Mouse (Mus musculus): ENCODE measurements around the gene Lamb3.

DNA sequence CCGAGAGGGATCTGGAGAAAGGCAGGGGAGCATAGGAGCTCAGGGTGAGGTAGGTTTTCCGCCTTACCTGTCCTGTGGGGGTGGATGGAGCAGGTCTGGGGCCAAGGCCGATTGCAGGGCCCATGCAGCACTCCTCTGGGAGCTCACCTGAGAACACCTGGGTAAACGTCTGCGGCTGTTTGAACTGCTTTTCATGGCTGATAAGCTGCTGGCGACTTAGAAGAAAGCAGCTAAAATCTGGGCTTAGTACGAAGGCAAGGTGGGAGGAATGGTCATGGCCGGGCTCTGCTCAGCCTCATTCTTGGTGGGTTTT lies 94.5 kb downstream of the Lamb3 start:
- TF ChIP-seq CTCF (IDR thresholded peaks at IDR 0.05; ENCODE audit: extremely low read depth, insufficient read depth, insufficient read length, insufficient replicate concordance) (no peak), POLR2A (IDR thresholded peaks at IDR 0.05; ENCODE audit: low read depth, low read length) (no peak)

Measured in spleen, adult 2 months (tissue).